In genomic region chr9:120943757-120944156, GRCm38 (mm10) we compare ENCODE assay signal across 21 mouse cellular contexts. TPM values are rescaled to one million over a fixed set of nuclear protein-coding genes. Genes with fewer than 3 reads are reported as not detected.
A peak's percentile ranks its signal among the peaks of the same experiment; 100 is the strongest.
DNase-seq lines count a peak whose midpoint lies in the region; ATAC-seq and TF ChIP-seq lines count a peak whose summit lies in the region.
"Had no signal": no experiment of that assay in that cellular context is flagged by ENCODE, and none has a peak within 500 bp of the region (broad histone marks: within the 10 kb centered on the region; RNA-seq: fewer than 3 reads in every experiment).

No protein-coding gene starts in this region.

- TF ChIP-seq CTCF in gastrocnemius, adult 2 months (IDR thresholded peaks at IDR 0.05) = no peak
- no peak for TF ChIP-seq CTCF in MEL (IDR thresholded peaks at IDR 0.05 in 2 of 3, conservative IDR thresholded peaks at IDR 0.05 in 1 of 3; ENCODE audit: control insufficient read depth in 1 of 3, insufficient read depth in 1 of 3, low read depth in 2 of 3, low read length in 3 of 3, poor library complexity in 1 of 3, severe bottlenecking in 1 of 3)
- no peak for TF ChIP-seq CTCF in liver, postnatal 0 days (IDR thresholded peaks at IDR 0.05; ENCODE audit: low read depth)

- H3K9ac ChIP-seq in MEL (ENCODE audit: control insufficient read depth, low read depth, low read length, poor library complexity, severe bottlenecking) = no peak overlapping the region
- no peak overlapping the region for H3K9ac ChIP-seq in liver, embryonic 12.5 days
- H3K9ac ChIP-seq in liver, postnatal 0 days (replicated peaks) = no peak overlapping the region
- H3K9ac ChIP-seq: embryonic facial prominence, embryonic 13.5 days; hindbrain, embryonic 13.5 days had no signal

- peak overlapping the region; percentile 21; the same call in 1 of the 2 replicates for H3K4me2 ChIP-seq in liver, embryonic 12.5 days
- no peak overlapping the region for H3K4me2 ChIP-seq in liver, postnatal 0 days (ENCODE audit: low read depth, low read length)
- H3K4me2 ChIP-seq: embryonic facial prominence, embryonic 13.5 days; hindbrain, embryonic 13.5 days had no signal

- no peak for TF ChIP-seq RAD21 in MEL (IDR thresholded peaks at IDR 0.05; ENCODE audit: low read depth, low read length)

- H3K9me3 ChIP-seq in MEL (replicated peaks; ENCODE audit: insufficient read depth, low read length) = no peaks in the 10 kb centered on the region
- H3K9me3 ChIP-seq in liver, embryonic 12.5 days (replicated peaks) = no peaks in the 10 kb centered on the region
- no peaks in the 10 kb centered on the region for H3K9me3 ChIP-seq in liver, postnatal 0 days (ENCODE audit: low read length)
- H3K9me3 ChIP-seq: embryonic facial prominence, embryonic 13.5 days; forebrain, embryonic 10.5 days; heart, embryonic 10.5 days; hindbrain, embryonic 13.5 days had no signal

- no peak for TF ChIP-seq POLR2A in MEL (IDR thresholded peaks at IDR 0.05; ENCODE audit: control insufficient read depth in 1 of 2, insufficient read depth in 1 of 2, low read depth in 1 of 2, low read length in 2 of 2, poor library complexity in 1 of 2)

- no peak overlapping the region; the same call in 1 of the 2 replicates for H3K4me3 ChIP-seq in gastrocnemius, adult 2 months
- no peak overlapping the region for H3K4me3 ChIP-seq in MEL (ENCODE audit: control insufficient read depth in 1 of 2, insufficient read depth in 1 of 2, low read depth in 2 of 2, low read length in 2 of 2)
- no peak overlapping the region for H3K4me3 ChIP-seq in liver, embryonic 12.5 days
- no peak overlapping the region for H3K4me3 ChIP-seq in liver, postnatal 0 days (ENCODE audit: low read depth, low read length)
- H3K4me3 ChIP-seq: embryonic facial prominence, embryonic 13.5 days; forebrain, embryonic 10.5 days; heart, embryonic 10.5 days; hindbrain, embryonic 13.5 days had no signal

- peaks cover 6 to 16% of the 10 kb centered on the region in 2 experiments; a peak in 3 of 4 replicates for H3K4me1 ChIP-seq in MEL (ENCODE audit: control insufficient read depth in 1 of 2, insufficient read depth in 2 of 2, low read length in 2 of 2)
- peaks cover 81% of the 10 kb centered on the region for H3K4me1 ChIP-seq in liver, embryonic 12.5 days
- peaks cover 52% of the 10 kb centered on the region for H3K4me1 ChIP-seq in liver, postnatal 0 days (ENCODE audit: insufficient read depth)

- no peaks in the 10 kb centered on the region for H3K27me3 ChIP-seq in MEL (ENCODE audit: control insufficient read depth in 1 of 2, insufficient read depth in 2 of 2, low read length in 2 of 2)
- H3K27me3 ChIP-seq in liver, embryonic 12.5 days (replicated peaks) = no peaks in the 10 kb centered on the region
- no peaks in the 10 kb centered on the region for H3K27me3 ChIP-seq in liver, postnatal 0 days (ENCODE audit: insufficient read depth, low read length)
- H3K27me3 ChIP-seq: embryonic facial prominence, embryonic 13.5 days; hindbrain, embryonic 13.5 days had no signal

- ATAC-seq in liver, embryonic 12.5 days = peak; percentile 57
- peak; percentile 53 for ATAC-seq in liver, postnatal 0 days
- no peak for ATAC-seq in activated CD4-positive, CD25-positive, alpha-beta regulatory T cell, adult 4 months
- ATAC-seq: forebrain, embryonic 14.5 days; hindbrain, postnatal 0 days had no signal

- peak overlapping the region; percentile 21; the same call in 1 of the 2 replicates for H3K27ac ChIP-seq in gastrocnemius, adult 2 months
- no peak overlapping the region for H3K27ac ChIP-seq in MEL (ENCODE audit: control insufficient read depth, low read depth, low read length)
- 0 out of 2 replicates have a peak overlapping the region, but pooled peaks have one; percentile 7 for H3K27ac ChIP-seq in liver, embryonic 12.5 days
- no peak overlapping the region for H3K27ac ChIP-seq in liver, postnatal 0 days (ENCODE audit: low read depth)
- H3K27ac ChIP-seq: embryonic facial prominence, embryonic 13.5 days; forebrain, embryonic 10.5 days; heart, embryonic 10.5 days; hindbrain, embryonic 13.5 days; hindbrain, postnatal 0 days had no signal

- DNase-seq in gastrocnemius, adult 2 months = no peak
- no peak for DNase-seq in gastrocnemius, adult 8-10 months (ENCODE audit: low spot score in 2 of 2)
- DNase-seq in MEL (ENCODE audit: low read depth, low spot score) = no peak
- DNase-seq in liver, postnatal 0 days = no peak
- DNase-seq in cerebellum, adult 9-10 months = no peak
- DNase-seq in cerebellum, postnatal 25 days = no peak
- DNase-seq: adrenal gland, postnatal 10 days; cerebellum, adult 11 months; cerebellum, adult 8-10 months; cerebellum, postnatal 36 days; gastrocnemius, postnatal 10 days; heart, adult 18-20 months; heart, postnatal 10 days had no signal

- intact Hi-C loops in gastrocnemius, adult 2 months (cut with DNase I) = no loop called here

- H3K36me3 ChIP-seq in MEL (ENCODE audit: control insufficient read depth in 1 of 2, insufficient read depth in 2 of 2, low read length in 2 of 2) = peaks cover 30% of the 10 kb centered on the region in 2 experiments
- H3K36me3 ChIP-seq in liver, embryonic 12.5 days = peaks cover 53% of the 10 kb centered on the region
- peaks cover 5% of the 10 kb centered on the region for H3K36me3 ChIP-seq in liver, postnatal 0 days (replicated peaks; ENCODE audit: insufficient read depth, low read length)
- H3K36me3 ChIP-seq: hindbrain, embryonic 13.5 days had no signal

- H3K79me2 ChIP-seq in MEL (ENCODE audit: control insufficient read depth, insufficient read depth, low read length, poor library complexity) = peaks cover 89% of the 10 kb centered on the region

- TF ChIP-seq EP300 in MEL (IDR thresholded peaks at IDR 0.05; ENCODE audit: low read depth in 1 of 2, low read length in 2 of 2) = no peak
- TF ChIP-seq EP300 in liver, postnatal 0 days (IDR thresholded peaks at IDR 0.05; ENCODE audit: low read depth) = no peak

- 38% methylated on average over 1 of the region's 1 CpGs for WGBS in liver, embryonic 12.5 days (ENCODE audit: insufficient replicate concordance)
- 63% methylated on average over 1 of the region's 1 CpGs for WGBS in liver, postnatal 0 days (ENCODE audit: insufficient replicate concordance)

TF ChIP-seq in MEL, 35 proteins besides CTCF, POLR2A, EP300 and RAD21:
- TF ChIP-seq GATA1 (IDR thresholded peaks at IDR 0.05; ENCODE audit: low read depth, low read length) (0 out of 2 replicates have a peak, but pooled peaks have one; percentile 30), POLR2AphosphoS2 (IDR thresholded peaks at IDR 0.05; ENCODE audit: low read length) (no peak)
TF ChIP-seq in MEL: peak in this region for 1.

RNA-seq across cellular contexts. Expression of gene Ctnnb1, which starts 14.7 kb away (rescaled TPM):
- total RNA-seq in gastrocnemius, adult 2 months (2021) = 100 to 1,000 TPM; 213 to 241 TPM
- 100 to 1,000 TPM; 203 to 219 (median 212) TPM for total RNA-seq in gastrocnemius, adult 8-10 months (2022)
- total RNA-seq in MEL (2012; rRNA removed) = 269 and 302 TPM in 2 replicates
- polyA plus RNA-seq in MEL (2012; ENCODE audit: insufficient read depth in 1 of 2, insufficient read length in 2 of 2, low read depth in 1 of 2, low replicate concordance in 2 of 2, missing spikeins in 1 of 2) = 100 to 1,000 TPM; 377 to 701 TPM
- 158 and 161 TPM in 2 replicates for polyA plus RNA-seq in liver, embryonic 12.5 days (2016; fragmentation: Nextera tagmentation; extraction: Ambion mirVana)
- 66.5 and 72.7 TPM in 2 replicates for polyA plus RNA-seq in liver, postnatal 0 days (2015; fragmentation: Nextera tagmentation; extraction: Ambion mirVana)
- polyA plus RNA-seq in activated CD4-positive, CD25-positive, alpha-beta regulatory T cell, adult 4 months (2017; shearing (Covaris generic)) = 10 to 100 TPM; 72.8 to 83.1 TPM

Comparison
In these comparisons a context has a peak if more than half of its experiments do, and no peak if none do; other contexts are left out.
1. H3K27ac ChIP-seq: peak in gastrocnemius, adult 2 months (single experiment) and liver, embryonic 12.5 days (single experiment); none in MEL (single experiment) and liver, postnatal 0 days (single experiment).